Mouse (Mus musculus): ENCODE measurements at regions not wholly inside any gene's neighbourhood (a gene's known extent, or its start where the extent isn't known, plus 50 kb on each side); places are given as distances from the start of the nearest gene placed in this dataset.

GRCm38 (mm10) chr11:7497803-7498202 is 284.1 kb upstream of the Igfbp3 start:
- TF ChIP-seq POLR2A (IDR thresholded peaks at IDR 0.05; ENCODE audit: extremely low read depth, insufficient read depth, low read length) (no peak), CTCF (IDR thresholded peaks at IDR 0.05; ENCODE audit: extremely low read depth, insufficient read depth, low read length) (no peak)

Data from cortical plate, adult 2 months (tissue).